Mouse (Mus musculus) neural tube, embryonic 14.5 days (tissue): ENCODE measurements around the gene Coa4. TPM values are rescaled to one million over a fixed set of nuclear protein-coding genes. Genes with fewer than 3 reads are reported as not detected.
A peak's percentile ranks its signal among the peaks of the same experiment; 100 is the strongest.
"Not testable (repeated sequence)": the region's sequence is repeated elsewhere in the genome, so short reads cannot be mapped to it uniquely, and the experiment has no call there.

Source experiments
- ATAC-seq: fragments of 200-750 bp; cut with Nextera tagmentation; 2 replicates; pipeline ENCODE4 v1.8.0; 2017; ENCODE audit warnings: low read depth, mild to moderate bottlenecking, moderate TSS enrichment, moderate library complexity
- H3K27ac ChIP-seq: fragments of 300-500 bp; sonication (generic); 2 replicates; pipeline ENCODE4 v1.5.1; 2014; ENCODE audit warnings: low read depth, mild to moderate bottlenecking, control low read depth, low read length, moderate library complexity, mixed read lengths
- H3K27me3 ChIP-seq: fragments of 300-500 bp; sonication (generic); 2 replicates; pipeline ENCODE4 v1.6.1; 2014; ENCODE audit warnings: low read length; ENCODE audit not compliant: control insufficient read depth, insufficient read depth
- H3K36me3 ChIP-seq: fragments of 300-500 bp; sonication (generic); 2 replicates; pipeline ENCODE4 v1.6.1; 2014; ENCODE audit warnings: low read length, mixed read lengths; ENCODE audit not compliant: control insufficient read depth, insufficient read depth
- H3K4me1 ChIP-seq: fragments of 300-500 bp; sonication (generic); 2 replicates; pipeline ENCODE4 v1.6.1; 2014; ENCODE audit warnings: low read length; ENCODE audit not compliant: control insufficient read depth, insufficient read depth
- H3K4me2 ChIP-seq: fragments of 300-500 bp; sonication (generic); 2 replicates; pipeline ENCODE4 v1.6.1; 2014; ENCODE audit warnings: mild to moderate bottlenecking, low read depth, low read length, control low read depth
- H3K4me3 ChIP-seq: fragments of 300-500 bp; sonication (generic); 2 replicates; pipeline ENCODE4 v1.5.1; 2014; ENCODE audit warnings: low read depth, low read length, control low read depth, mixed read lengths
- H3K9ac ChIP-seq: fragments of 300-500 bp; sonication (generic); replicated peaks from 2 replicates; pipeline ENCODE4 v1.6.1; 2014; ENCODE audit warnings: low read depth, mild to moderate bottlenecking, control low read depth, low read length, mixed read lengths
- H3K9me3 ChIP-seq: fragments of 300-500 bp; sonication (generic); 2 replicates; pipeline ENCODE4 v1.6.1; 2016; ENCODE audit warnings: low read length; ENCODE audit not compliant: control insufficient read depth
- WGBS: fragments of 180-500 bp; shearing (Covaris S2); extraction: QIAGEN DNeasy Blood & Tissue Kit; methylation state at CpG from one replicate; pipeline ENCODE4 v1.1.7; 2014; 5-methylcytosine and 5-hydroxymethylcytosine counted together
- polyA plus RNA-seq: library from polyadenylated mRNA; unstranded; fragments of >200 nt; fragmentation: Nextera tagmentation; extraction: Ambion mirVana; gene quantifications from 2 replicates; pipeline ENCODE4 v1.2.1, GENCODE M21; 2014

Gene Coa4
- polyA plus RNA-seq, 1 experiment from 2014 or later = 18.1 TPM

DNA sequence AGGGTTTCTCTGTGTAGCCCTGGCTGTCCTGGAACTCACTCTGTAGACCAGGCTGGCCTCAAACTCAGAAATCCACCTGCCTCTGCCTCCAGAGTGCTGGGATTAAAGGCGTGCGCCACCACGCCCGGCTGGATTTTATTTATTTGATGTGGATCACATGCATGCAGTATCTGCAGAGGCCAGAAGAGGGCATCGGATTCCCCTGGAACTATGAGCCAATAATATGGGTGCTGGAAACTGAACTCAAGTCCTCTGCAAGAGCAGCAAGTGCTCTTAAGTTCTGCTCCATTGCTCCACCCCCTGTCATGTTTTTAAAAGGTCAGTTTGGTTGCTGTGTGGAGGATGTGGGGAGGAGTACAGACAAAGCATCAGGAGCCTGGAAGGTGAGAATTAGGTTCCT, 30.4 kb downstream of the Coa4 start:
- not testable (repeated sequence) for H3K9me3 ChIP-seq, H3K27ac ChIP-seq, H3K27me3 ChIP-seq, H3K4me1 ChIP-seq, H3K36me3 ChIP-seq, H3K4me3 ChIP-seq, ATAC-seq, H3K9ac ChIP-seq, H3K4me2 ChIP-seq
- 80% methylated on average over 5 of the region's 5 CpGs for WGBS

DNA sequence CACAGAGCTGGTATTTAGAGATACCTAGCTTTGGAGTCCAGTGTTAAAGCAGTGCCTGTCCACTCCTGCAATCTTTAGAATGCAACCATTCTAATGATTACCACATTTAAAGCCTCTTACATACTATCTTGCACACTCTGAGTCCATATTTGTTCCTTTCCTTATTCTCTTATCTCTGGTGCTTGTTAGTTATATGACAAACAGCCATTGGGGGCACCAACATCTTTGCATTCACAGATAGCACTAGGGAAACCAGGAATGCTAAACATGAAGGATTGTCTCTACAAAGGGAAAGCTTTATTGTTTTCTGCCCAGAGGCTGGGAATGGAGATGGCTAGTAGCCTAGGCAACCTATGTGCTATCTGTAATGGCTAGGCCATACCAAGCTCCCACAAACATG, 33.0 kb downstream of the Coa4 start:
- Histone ChIP-seq H3K4me3 (no peak overlapping the region), H3K4me2 (no peak overlapping the region), H3K9ac (no peak overlapping the region), H3K9me3 (no peaks in the 10 kb centered on the region), H3K27me3 (no peaks in the 10 kb centered on the region), H3K4me1 (no peaks in the 10 kb centered on the region), H3K36me3 (no peaks in the 10 kb centered on the region), H3K27ac (no peak overlapping the region)
- ATAC-seq = no peak

DNA sequence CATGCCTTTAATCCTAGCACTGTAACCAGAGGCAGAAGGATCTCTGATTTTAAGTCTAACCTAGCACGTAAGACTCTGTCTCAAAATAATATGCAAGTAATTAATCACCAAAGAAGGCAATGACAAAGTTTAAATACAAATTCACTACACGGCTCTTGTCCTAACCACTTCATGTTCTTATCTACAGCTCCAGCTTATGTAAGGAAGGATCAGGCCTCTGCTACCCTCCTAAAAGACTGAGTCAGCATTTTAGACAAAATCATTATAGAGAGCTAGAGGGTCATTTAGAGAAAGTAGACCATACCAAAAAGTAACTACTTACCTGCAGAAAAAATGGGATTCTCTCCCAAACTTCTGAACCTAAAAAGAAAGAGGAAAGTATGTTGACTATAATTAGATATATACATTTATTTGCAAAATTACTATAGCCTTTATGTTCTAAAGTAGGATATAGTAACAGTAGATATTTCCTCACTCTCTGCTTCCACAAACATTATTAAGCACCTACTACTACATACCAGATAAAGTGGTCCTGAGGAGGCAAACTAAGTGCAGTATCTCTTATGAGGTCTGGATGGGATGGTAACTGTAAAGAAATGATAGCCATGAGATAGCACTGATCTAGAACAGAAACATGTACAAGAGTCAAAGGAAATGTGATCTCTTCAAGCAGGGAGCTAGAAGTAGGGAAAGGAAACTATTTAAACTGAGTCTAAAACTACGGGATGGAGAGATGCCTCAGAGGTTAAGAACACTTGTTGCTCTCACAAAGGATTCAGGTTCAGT, 34.3 kb downstream of the Coa4 start:
- no peaks in the 10 kb centered on the region for H3K9me3 ChIP-seq
- H3K27me3 ChIP-seq = no peaks in the 10 kb centered on the region
- no peaks in the 10 kb centered on the region for H3K36me3 ChIP-seq
- no peak overlapping the region for H3K27ac ChIP-seq
- 91% methylated on average over 3 of the region's 3 CpGs for WGBS
- H3K4me3 ChIP-seq = no peak overlapping the region
- H3K9ac ChIP-seq = no peak overlapping the region
- no peak overlapping the region for H3K4me2 ChIP-seq
- no peak for ATAC-seq
- H3K4me1 ChIP-seq = no peaks in the 10 kb centered on the region

DNA sequence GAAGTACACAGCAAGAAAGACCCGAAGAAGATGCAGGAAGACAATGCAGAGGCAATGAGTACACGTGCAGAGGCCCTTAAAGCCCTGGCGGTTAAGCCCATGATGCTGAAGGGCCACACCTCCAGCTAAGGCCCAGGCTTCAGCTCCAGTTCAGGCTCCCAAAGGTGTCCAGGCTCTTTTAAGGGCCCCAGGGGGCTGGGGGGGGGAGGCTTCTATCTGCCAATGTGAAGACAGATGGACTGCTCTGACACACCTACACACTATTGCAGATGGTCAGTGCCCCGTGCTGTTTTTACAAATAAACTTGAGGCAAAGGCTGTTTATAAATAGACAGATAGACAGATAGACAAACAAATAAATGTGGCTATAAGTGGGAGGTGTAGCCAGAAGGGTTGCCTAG, 35.2 kb downstream of the Coa4 start:
- no peak overlapping the region for H3K27ac ChIP-seq
- no peak overlapping the region for H3K4me2 ChIP-seq
- no peaks in the 10 kb centered on the region for H3K36me3 ChIP-seq
- H3K4me1 ChIP-seq = no peaks in the 10 kb centered on the region
- no peaks in the 10 kb centered on the region for H3K9me3 ChIP-seq
- ATAC-seq = no peak
- WGBS = 85% methylated on average over 4 of the region's 4 CpGs
- H3K4me3 ChIP-seq = no peak overlapping the region
- no peak overlapping the region for H3K9ac ChIP-seq
- no peaks in the 10 kb centered on the region for H3K27me3 ChIP-seq

DNA sequence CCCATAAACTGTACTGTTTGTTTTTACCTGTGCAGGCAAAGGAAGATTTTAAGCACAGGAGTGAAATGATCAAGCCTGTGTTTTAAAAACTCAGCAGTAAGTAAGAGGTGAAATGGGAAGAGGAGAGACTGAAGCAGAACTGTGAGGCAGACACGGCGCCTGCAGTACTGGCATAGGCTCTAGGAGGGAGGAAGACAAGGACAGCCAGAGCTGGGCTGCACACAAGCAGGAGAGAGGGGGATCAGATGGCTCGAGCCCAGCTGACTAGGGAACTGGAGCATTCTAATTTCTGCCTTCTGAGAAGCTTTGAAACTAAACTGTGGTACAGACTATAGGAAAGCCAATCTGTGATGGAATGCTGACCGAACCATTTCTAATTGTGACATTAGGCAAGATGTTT, 35.8 kb downstream of the Coa4 start:
- no peak overlapping the region for H3K4me3 ChIP-seq
- no peak for ATAC-seq
- H3K36me3 ChIP-seq = no peaks in the 10 kb centered on the region
- H3K27ac ChIP-seq = no peak overlapping the region
- H3K9ac ChIP-seq = no peak overlapping the region
- H3K4me2 ChIP-seq = no peak overlapping the region
- no peaks in the 10 kb centered on the region for H3K27me3 ChIP-seq
- no peaks in the 10 kb centered on the region for H3K9me3 ChIP-seq
- 91% methylated on average over 4 of the region's 4 CpGs for WGBS
- no peaks in the 10 kb centered on the region for H3K4me1 ChIP-seq

DNA sequence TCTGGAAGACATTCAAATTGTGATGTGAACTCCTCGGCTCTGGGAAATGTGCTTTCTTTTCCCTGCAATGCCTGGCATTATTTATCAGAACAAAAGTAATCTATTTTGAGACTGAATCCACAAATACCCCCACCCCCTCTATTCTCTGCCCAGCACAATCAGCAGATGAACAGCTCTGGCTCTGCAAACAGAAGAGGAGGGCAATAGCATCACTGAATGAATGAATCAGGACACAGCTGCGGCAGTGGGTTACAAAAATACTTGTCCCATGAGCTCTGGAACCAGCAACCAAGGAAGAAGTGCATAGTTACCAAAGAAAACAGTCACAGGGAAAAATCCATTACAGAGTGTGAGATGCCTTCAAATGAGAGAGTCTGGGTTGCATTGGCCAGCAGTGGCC, 41.9 kb downstream of the Coa4 start:
- H3K27ac ChIP-seq = no peak overlapping the region
- WGBS = 69% methylated on average over 2 of the region's 2 CpGs
- no peak for ATAC-seq
- H3K9me3 ChIP-seq = no peaks in the 10 kb centered on the region
- no peaks in the 10 kb centered on the region for H3K36me3 ChIP-seq
- H3K27me3 ChIP-seq = no peaks in the 10 kb centered on the region
- 0 out of 2 replicates have a peak, but pooled peaks cover 2% of the 10 kb centered on the region for H3K4me1 ChIP-seq
- no peak overlapping the region for H3K4me2 ChIP-seq
- no peak overlapping the region for H3K4me3 ChIP-seq
- H3K9ac ChIP-seq = no peak overlapping the region

DNA sequence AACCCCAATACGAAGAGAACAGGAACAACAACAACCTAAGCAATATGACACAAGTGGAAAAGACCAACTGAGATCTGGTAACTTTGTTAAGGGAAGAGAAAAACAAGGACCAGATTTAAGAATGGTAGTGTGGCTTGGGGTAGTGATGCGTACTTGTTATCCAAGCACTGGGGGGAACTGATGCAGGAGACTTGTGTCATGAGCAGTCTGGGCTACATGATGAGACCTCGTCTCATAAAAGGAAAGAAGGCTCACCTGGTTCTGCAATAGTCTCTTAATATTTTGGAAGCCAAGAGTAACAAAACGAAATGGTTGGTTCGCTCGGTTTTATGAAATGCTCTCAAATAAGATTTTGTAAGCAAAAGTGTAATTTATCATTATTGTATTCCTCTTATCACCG, 45.4 kb downstream of the Coa4 start:
- no peak for ATAC-seq
- WGBS = 36% methylated on average over 7 of the region's 7 CpGs
- no peaks in the 10 kb centered on the region for H3K9me3 ChIP-seq

DNA sequence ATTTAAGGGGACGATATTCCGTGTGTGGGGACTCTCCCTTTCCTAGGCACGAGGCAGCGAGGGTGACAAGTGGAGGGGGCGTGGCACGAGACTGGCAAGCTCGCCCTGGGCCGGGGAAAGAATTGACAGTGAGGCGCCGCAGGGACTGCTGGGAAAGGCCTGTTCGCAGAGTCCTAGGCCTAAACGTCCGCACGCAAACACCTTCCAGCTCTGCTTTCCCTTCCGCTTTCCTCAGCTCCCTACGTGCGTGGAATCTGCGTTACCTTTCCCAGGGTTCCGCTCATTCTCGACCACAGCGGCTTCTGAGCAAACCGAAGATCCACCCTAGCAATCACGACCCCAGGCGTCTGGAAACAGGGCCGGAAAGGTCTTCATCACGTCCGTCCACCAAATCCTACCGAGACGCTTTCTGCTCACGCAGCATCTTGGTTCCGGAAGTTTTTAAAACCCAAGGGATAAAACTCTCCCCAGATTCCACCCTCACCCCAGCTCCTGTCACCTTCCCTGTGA, 45.9 kb downstream of the Coa4 start:
- under 1% methylated on average over 31 of the region's 31 CpGs for WGBS
- H3K27me3 ChIP-seq = no peaks in the 10 kb centered on the region
- H3K4me3 ChIP-seq = peak overlapping the region; percentile 39
- H3K27ac ChIP-seq = peak overlapping the region; percentile 90
- H3K36me3 ChIP-seq = no peaks in the 10 kb centered on the region
- H3K9ac ChIP-seq = peak overlapping the region; percentile 57
- no peaks in the 10 kb centered on the region for H3K9me3 ChIP-seq
- H3K4me1 ChIP-seq = 0 out of 2 replicates have a peak, but pooled peaks cover 2% of the 10 kb centered on the region
- peak; percentile 97 for ATAC-seq
- H3K4me2 ChIP-seq = peak overlapping the region; percentile 46

More for the DNA sequence above, 45.4 kb downstream of the Coa4 start:
- H3K4me2 ChIP-seq = peak overlapping the region; percentile 46
- H3K4me1 ChIP-seq = 0 out of 2 replicates have a peak, but pooled peaks cover 2% of the 10 kb centered on the region
- H3K27ac ChIP-seq = no peak overlapping the region
- no peaks in the 10 kb centered on the region for H3K27me3 ChIP-seq
- H3K4me3 ChIP-seq = peak overlapping the region; percentile 39
- H3K36me3 ChIP-seq = no peaks in the 10 kb centered on the region
- H3K9ac ChIP-seq = peak overlapping the region; percentile 57; the same call in 1 of the 2 replicates

DNA sequence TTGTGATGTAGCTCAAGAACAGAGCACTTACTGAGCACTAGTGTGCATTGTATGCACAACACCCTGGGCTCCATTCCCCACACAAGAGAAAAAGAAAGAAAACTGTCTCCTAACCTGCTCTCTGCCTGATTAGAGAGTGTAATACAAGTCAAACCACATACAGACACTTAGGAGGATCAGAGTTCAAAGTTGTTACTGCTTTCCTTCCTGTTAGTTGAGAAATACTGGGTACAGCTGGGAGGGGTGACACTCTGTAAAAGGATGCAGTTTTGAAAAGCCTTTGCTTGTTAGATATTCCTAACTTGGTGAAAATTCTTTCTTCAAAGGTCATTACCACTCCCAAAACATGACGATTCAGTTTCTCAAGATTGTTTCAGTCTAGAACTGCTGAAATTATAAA, 52.9 kb downstream of the Coa4 start:
- no peak for ATAC-seq
- WGBS = 78% methylated on average over 1 of the region's 1 CpGs
- no peaks in the 10 kb centered on the region for H3K36me3 ChIP-seq
- H3K27ac ChIP-seq = no peak overlapping the region
- no peak overlapping the region for H3K9ac ChIP-seq
- H3K4me3 ChIP-seq = no peak overlapping the region
- no peaks in the 10 kb centered on the region for H3K27me3 ChIP-seq
- no peaks in the 10 kb centered on the region for H3K9me3 ChIP-seq
- H3K4me1 ChIP-seq = no peaks in the 10 kb centered on the region
- H3K4me2 ChIP-seq = no peak overlapping the region
